Mouse (Mus musculus) limb, embryonic 14.5 days (tissue): ENCODE measurements around the gene Acsm3. TPM values are rescaled to one million over a fixed set of nuclear protein-coding genes. Genes with fewer than 3 reads are reported as not detected.

Experiments used
- ATAC-seq: fragments of 200-750 bp; cut with Nextera tagmentation; 2 replicates; pipeline ENCODE4 v1.8.0; 2017; ENCODE audit warnings: low read depth, moderate number of reproducible peaks, moderate TSS enrichment; ENCODE audit not compliant: low FRiP score
- DNase-seq: peaks from one replicate; pipeline ENCODE4 v3.0.0-alpha.2; 2015; ENCODE audit warnings: low spot score
- H3K27ac ChIP-seq: fragments of 300-500 bp; sonication (generic); replicated peaks from 2 replicates; pipeline ENCODE4 v1.5.1; 2014; ENCODE audit warnings: low read depth, mild to moderate bottlenecking, low read length, moderate library complexity, mixed read lengths
- H3K27me3 ChIP-seq: fragments of 300-500 bp; sonication (generic); 2 replicates; pipeline ENCODE4 v1.6.1; 2014; ENCODE audit warnings: low read length, mixed read lengths; ENCODE audit not compliant: control insufficient read depth, insufficient read depth
- H3K36me3 ChIP-seq: fragments of 300-500 bp; sonication (generic); 2 replicates; pipeline ENCODE4 v1.6.1; 2014; ENCODE audit warnings: mild to moderate bottlenecking, low read length, moderate library complexity, mixed read lengths; ENCODE audit not compliant: control insufficient read depth, insufficient read depth
- H3K4me1 ChIP-seq: fragments of 300-500 bp; sonication (generic); 2 replicates; pipeline ENCODE4 v1.6.1; 2014; ENCODE audit warnings: antibody characterized with exemption, low read length, mixed read lengths; ENCODE audit not compliant: control insufficient read depth, insufficient read depth
- H3K4me2 ChIP-seq: fragments of 300-500 bp; sonication (generic); replicated peaks from 2 replicates; pipeline ENCODE4 v1.6.1; 2014; ENCODE audit warnings: low read depth, mild to moderate bottlenecking, low read length, moderate library complexity; ENCODE audit not compliant: severe bottlenecking
- H3K4me3 ChIP-seq: fragments of 300-500 bp; sonication (generic); replicated peaks from 2 replicates; pipeline ENCODE4 v1.5.1; 2014; ENCODE audit warnings: low read length
- H3K9ac ChIP-seq: fragments of 300-500 bp; sonication (generic); 2 replicates; pipeline ENCODE4 v1.6.1; 2014; ENCODE audit warnings: mild to moderate bottlenecking, low read depth, low read length, moderate library complexity; ENCODE audit not compliant: severe bottlenecking
- H3K9me3 ChIP-seq: fragments of 300-500 bp; sonication (generic); 2 replicates; pipeline ENCODE4 v1.6.1; 2016; ENCODE audit warnings: low read length; ENCODE audit not compliant: control insufficient read depth
- POLR2A ChIP-seq: fragments of 200-500 bp; IDR thresholded peaks from 2 replicates; pipeline ENCODE4 v1.8.0; 2012; ENCODE audit warnings: inconsistent platforms, mild to moderate bottlenecking, moderate library complexity, borderline replicate concordance; ENCODE audit not compliant: insufficient read depth, insufficient read length; ENCODE audit errors: extremely low read depth
- WGBS: fragments of 180-500 bp; shearing (Covaris S2); extraction: QIAGEN DNeasy Blood & Tissue Kit; methylation state at CpG from one replicate; pipeline ENCODE4 v1.1.7; 2014; 5-methylcytosine and 5-hydroxymethylcytosine counted together
- polyA plus RNA-seq, 2 experiments: library from polyadenylated mRNA; depleted of rRNA in 1 of 2; stranded (reverse) in 1 of 2; unstranded in 1 of 2; fragments of >200 nt; fragmentation: Nextera tagmentation in 1 of 2; extraction: Ambion mirVana in 1 of 2; gene quantifications; 2 replicates each; pipeline versions ENCODE4 v1.2.1 to v1.2.3; 2012 to 2014

Gene Acsm3
- polyA plus RNA-seq, 2 experiments, result 0.28 to 1.6 TPM

GRCm38 (mm10) chr7:119835996-119836777 is 75.5 kb downstream of the Acsm3 start:
- Histone ChIP-seq H3K36me3 (peaks cover 3% of the 10 kb centered on the region), H3K27me3 (no peaks in the 10 kb centered on the region), H3K9me3 (no peaks in the 10 kb centered on the region), H3K4me3 (no peak overlapping the region), H3K9ac (no peak overlapping the region), H3K4me2 (no peak overlapping the region), H3K4me1 (no peaks in the 10 kb centered on the region), H3K27ac (no peak overlapping the region)
- no peak for DNase-seq
- no peak for TF ChIP-seq POLR2A
- 97% methylated on average over 4 of the region's 4 CpGs for WGBS
- ATAC-seq, result no peak

Other genes with a start within 250 kb of the Acsm3 start
- not detected in 2 replicates for gene Acsm5, start 241.5 kb upstream of the Acsm3 start, polyA plus RNA-seq (2012; rRNA removed)
- gene Acsm5, start 241.5 kb upstream of the Acsm3 start, polyA plus RNA-seq (2014; fragmentation: Nextera tagmentation; extraction: Ambion mirVana), result not detected in 2 replicates
- not detected in 2 replicates for gene Pdilt, start 237.4 kb upstream of the Acsm3 start, polyA plus RNA-seq (2012; rRNA removed)
- gene Pdilt, start 237.4 kb upstream of the Acsm3 start, polyA plus RNA-seq (2014; fragmentation: Nextera tagmentation; extraction: Ambion mirVana), result not detected in 2 replicates
- gene Acsm2, start 206.6 kb upstream of the Acsm3 start, polyA plus RNA-seq (2012; rRNA removed), result not detected in 2 replicates
- not detected in 2 replicates for gene Acsm2, start 206.6 kb upstream of the Acsm3 start, polyA plus RNA-seq (2014; fragmentation: Nextera tagmentation; extraction: Ambion mirVana)
- gene Acsm1, start 153.9 kb upstream of the Acsm3 start, polyA plus RNA-seq (2012; rRNA removed), result 0.03 TPM in 1 of 2 replicates, not detected in the other
- gene Acsm1, start 153.9 kb upstream of the Acsm3 start, polyA plus RNA-seq (2014; fragmentation: Nextera tagmentation; extraction: Ambion mirVana), result not detected in 2 replicates
- gene Acsm4, start 70.9 kb upstream of the Acsm3 start, polyA plus RNA-seq (2012; rRNA removed), result not detected in 2 replicates
- gene Acsm4, start 70.9 kb upstream of the Acsm3 start, polyA plus RNA-seq (2014; fragmentation: Nextera tagmentation; extraction: Ambion mirVana), result not detected in 2 replicates
- gene Thumpd1, start 40.1 kb upstream of the Acsm3 start, polyA plus RNA-seq (2012; rRNA removed), result 38.9 and 43.6 TPM in 2 replicates
- gene Thumpd1, start 40.1 kb upstream of the Acsm3 start, polyA plus RNA-seq (2014; fragmentation: Nextera tagmentation; extraction: Ambion mirVana), result 76.5 and 81.3 TPM in 2 replicates
- gene Rexo5, start 33.1 kb downstream of the Acsm3 start, polyA plus RNA-seq (2012; rRNA removed), result 33.1 and 44.4 TPM in 2 replicates
- gene Rexo5, start 33.1 kb downstream of the Acsm3 start, polyA plus RNA-seq (2014; fragmentation: Nextera tagmentation; extraction: Ambion mirVana), result 19.5 and 21.2 TPM in 2 replicates
- gene Eri2, start 33.1 kb downstream of the Acsm3 start, polyA plus RNA-seq (2012; rRNA removed), result 14.0 TPM in 2 replicates
- 21.5 and 25.7 TPM in 2 replicates for gene Eri2, start 33.1 kb downstream of the Acsm3 start, polyA plus RNA-seq (2014; fragmentation: Nextera tagmentation; extraction: Ambion mirVana)
- gene Lyrm1, start 134.9 kb downstream of the Acsm3 start, polyA plus RNA-seq (2012; rRNA removed), result 3.1 and 5.2 TPM in 2 replicates
- 8.9 and 9.5 TPM in 2 replicates for gene Lyrm1, start 134.9 kb downstream of the Acsm3 start, polyA plus RNA-seq (2014; fragmentation: Nextera tagmentation; extraction: Ambion mirVana)
- gene Dcun1d3, start 135.4 kb downstream of the Acsm3 start, polyA plus RNA-seq (2012; rRNA removed), result 6.6 and 7.8 TPM in 2 replicates
- 7.5 and 10.2 TPM in 2 replicates for gene Dcun1d3, start 135.4 kb downstream of the Acsm3 start, polyA plus RNA-seq (2014; fragmentation: Nextera tagmentation; extraction: Ambion mirVana)